Mouse (Mus musculus): ENCODE measurements around the gene Pnpla1.

Gene Pnpla1

GRCm38 (mm10) chr17:28909252-28909941, 51.2 kb downstream of the Pnpla1 start:
- in situ Hi-C loops (cut with MboI; ENCODE audit: low pct_unique_long_range_greater_than_20kb in 1 of 2, low sequenced_read_pairs in 2 of 2, unreplicated experiment in 1 of 2) = no loop called here

GRCm38 (mm10) chr17:28910139-28910538, 51.9 kb downstream of the Pnpla1 start:
- in situ Hi-C loops (cut with MboI; ENCODE audit: low pct_unique_long_range_greater_than_20kb in 1 of 2, low sequenced_read_pairs in 2 of 2, unreplicated experiment in 1 of 2) = no loop called here

- in situ Hi-C loops (cut with MboI; ENCODE audit: low pct_unique_long_range_greater_than_20kb in 1 of 2, low sequenced_read_pairs in 2 of 2, unreplicated experiment in 1 of 2) = no loop called here
These were observed 55.0 kb downstream of the Pnpla1 start for GRCm38 (mm10) chr17:28913200-28913599.

GRCm38 (mm10) chr17:28913940-28914339, 55.7 kb downstream of the Pnpla1 start:
- in situ Hi-C loops (cut with MboI; ENCODE audit: low pct_unique_long_range_greater_than_20kb in 1 of 2, low sequenced_read_pairs in 2 of 2, unreplicated experiment in 1 of 2) = no loop called here

GRCm38 (mm10) chr17:28915060-28915628, 56.9 kb downstream of the Pnpla1 start, which contains the start of gene 4930539E08Rik:
TSS of gene 4930539E08Rik (minus strand) at chr17:28915324.
- in situ Hi-C loops (cut with MboI; ENCODE audit: low pct_unique_long_range_greater_than_20kb in 1 of 2, low sequenced_read_pairs in 2 of 2, unreplicated experiment in 1 of 2) = no loop called here

GRCm38 (mm10) chr17:28916520-28916919, 58.3 kb downstream of the Pnpla1 start:
- in situ Hi-C loops (cut with MboI; ENCODE audit: low pct_unique_long_range_greater_than_20kb in 1 of 2, low sequenced_read_pairs in 2 of 2, unreplicated experiment in 1 of 2) = no loop called here

- in situ Hi-C loops (cut with MboI; ENCODE audit: low pct_unique_long_range_greater_than_20kb in 1 of 2, low sequenced_read_pairs in 2 of 2, unreplicated experiment in 1 of 2) = no loop called here
These were observed 62.9 kb downstream of the Pnpla1 start for GRCm38 (mm10) chr17:28921086-28921485.

- in situ Hi-C loops (cut with MboI; ENCODE audit: low pct_unique_long_range_greater_than_20kb in 1 of 2, low sequenced_read_pairs in 2 of 2, unreplicated experiment in 1 of 2) = no loop called here
These were observed 63.9 kb downstream of the Pnpla1 start for GRCm38 (mm10) chr17:28922096-28922495.

GRCm38 (mm10) chr17:28924957-28925595, 66.9 kb downstream of the Pnpla1 start:
- in situ Hi-C loops (cut with MboI; ENCODE audit: low pct_unique_long_range_greater_than_20kb in 1 of 2, low sequenced_read_pairs in 2 of 2, unreplicated experiment in 1 of 2) = no loop called here

- in situ Hi-C loops (cut with MboI; ENCODE audit: low pct_unique_long_range_greater_than_20kb in 1 of 2, low sequenced_read_pairs in 2 of 2, unreplicated experiment in 1 of 2) = no loop called here
These were observed 68.2 kb downstream of the Pnpla1 start for GRCm38 (mm10) chr17:28926380-28926779.

- in situ Hi-C loops (cut with MboI; ENCODE audit: low pct_unique_long_range_greater_than_20kb in 1 of 2, low sequenced_read_pairs in 2 of 2, unreplicated experiment in 1 of 2) = no loop called here
These were observed 68.8 kb downstream of the Pnpla1 start for GRCm38 (mm10) chr17:28926866-28927635.

- in situ Hi-C loops (cut with MboI; ENCODE audit: low pct_unique_long_range_greater_than_20kb in 1 of 2, low sequenced_read_pairs in 2 of 2, unreplicated experiment in 1 of 2) = no loop called here
These were observed 69.8 kb downstream of the Pnpla1 start for GRCm38 (mm10) chr17:28928004-28928403.

GRCm38 (mm10) chr17:28929369-28929768, 71.2 kb downstream of the Pnpla1 start:
- in situ Hi-C loops (cut with MboI; ENCODE audit: low pct_unique_long_range_greater_than_20kb in 1 of 2, low sequenced_read_pairs in 2 of 2, unreplicated experiment in 1 of 2) = no loop called here

GRCm38 (mm10) chr17:28930392-28931074, 72.3 kb downstream of the Pnpla1 start:
- in situ Hi-C loops (cut with MboI; ENCODE audit: low pct_unique_long_range_greater_than_20kb in 1 of 2, low sequenced_read_pairs in 2 of 2, unreplicated experiment in 1 of 2) = no loop called here

GRCm38 (mm10) chr17:28931436-28932211, 73.4 kb downstream of the Pnpla1 start:
- in situ Hi-C loops (cut with MboI; ENCODE audit: low pct_unique_long_range_greater_than_20kb in 1 of 2, low sequenced_read_pairs in 2 of 2, unreplicated experiment in 1 of 2) = no loop called here

GRCm38 (mm10) chr17:28932274-28932673, 74.1 kb downstream of the Pnpla1 start:
- in situ Hi-C loops (cut with MboI; ENCODE audit: low pct_unique_long_range_greater_than_20kb in 1 of 2, low sequenced_read_pairs in 2 of 2, unreplicated experiment in 1 of 2) = no loop called here

GRCm38 (mm10) chr17:28934120-28934916, 76.1 kb downstream of the Pnpla1 start:
- in situ Hi-C loops (cut with MboI; ENCODE audit: low pct_unique_long_range_greater_than_20kb in 1 of 2, low sequenced_read_pairs in 2 of 2, unreplicated experiment in 1 of 2) = no loop called here
